Mouse (Mus musculus): Measurements from ENCODE around the gene Olfr272. TPM values are rescaled to one million over a fixed set of nuclear protein-coding genes. Genes with fewer than 3 reads are reported as not detected.

Olfr272 gene
- polyA plus RNA-seq, 1 experiment = not detected

- H3K36me3 ChIP-seq (ENCODE audit: control insufficient read depth) = no peaks in the 10 kb centered on the region
- no peaks in the 10 kb centered on the region for H3K9me3 ChIP-seq (ENCODE audit: control insufficient read depth, low read length)
- TF ChIP-seq GATA1 (IDR thresholded peaks at IDR 0.05; ENCODE audit: low read length) = no peak
- no peak for TF ChIP-seq TAL1 (IDR thresholded peaks at IDR 0.05; ENCODE audit: low read length)
- H3K27me3 ChIP-seq (ENCODE audit: control insufficient read depth) = no peaks in the 10 kb centered on the region
- no peaks in the 10 kb centered on the region for H3K4me1 ChIP-seq (ENCODE audit: control insufficient read depth)
- no peak overlapping the region for H3K4me3 ChIP-seq (replicated peaks)
These were observed 54.8 kb downstream of the Olfr272 start for GRCm38 (mm10) chr4:52864156-52864555.

Other genes with a start within 250 kb of the Olfr272 start
- not detected in 2 replicates for gene Olfr275, start 104.6 kb downstream of the Olfr272 start, polyA plus RNA-seq (2012)
- not detected in 2 replicates for gene Olfr273, start 59.9 kb downstream of the Olfr272 start, polyA plus RNA-seq (2012)
- not detected in 2 replicates for gene Olfr270, start 45.4 kb upstream of the Olfr272 start, polyA plus RNA-seq (2012)
- gene Nipsnap3a, start 70.1 kb upstream of the Olfr272 start, polyA plus RNA-seq (2012) = not detected in 2 replicates
- gene Nipsnap3b, start 92.7 kb upstream of the Olfr272 start, polyA plus RNA-seq (2012) = 1.5 and 1.7 TPM in 2 replicates
- gene Abca1, start 240.7 kb upstream of the Olfr272 start, polyA plus RNA-seq (2012) = 0.01 TPM in 2 replicates

Data from erythroblast, embryonic 14.5 days (primary cell).